Mouse (Mus musculus): ENCODE results near the gene Itpr2.

The Itpr2 gene

DNA sequence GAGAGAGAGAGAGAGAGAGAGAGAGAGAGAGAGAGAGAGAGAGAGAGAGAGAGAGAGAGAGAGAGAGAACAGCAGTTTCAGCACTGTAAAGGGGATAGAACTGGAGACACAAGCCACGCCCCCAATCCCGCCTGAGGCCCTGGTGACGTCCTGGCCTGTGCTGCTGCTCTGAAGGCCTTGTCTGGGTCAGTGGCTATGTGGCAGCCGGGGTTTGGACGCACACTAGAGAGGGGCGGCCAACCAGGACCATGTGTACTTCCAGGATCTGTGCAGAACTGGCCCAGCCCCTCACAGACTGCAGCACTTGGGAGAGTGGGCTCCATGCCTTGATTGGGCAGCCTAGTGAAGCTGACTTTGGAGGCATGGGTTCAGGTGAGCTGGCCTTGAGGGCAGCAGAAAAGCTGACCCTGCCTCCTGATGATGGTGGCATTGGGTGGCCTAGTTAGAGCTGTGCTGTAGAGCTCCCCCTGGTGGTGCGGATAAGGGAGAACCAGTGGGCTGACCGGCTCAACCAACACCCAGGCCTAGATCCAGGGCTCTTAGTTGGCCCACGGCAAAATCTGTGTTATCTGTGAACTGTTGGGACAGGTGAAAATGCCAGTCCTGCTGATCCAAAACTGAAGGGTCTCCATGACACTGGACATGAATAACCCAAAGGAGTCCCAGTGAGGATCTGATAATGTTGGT, 72.2 kb downstream of the Itpr2 start:
- no peak for ATAC-seq (ENCODE audit: insufficient number of reproducible peaks, low FRiP score, low TSS enrichment)

DNA sequence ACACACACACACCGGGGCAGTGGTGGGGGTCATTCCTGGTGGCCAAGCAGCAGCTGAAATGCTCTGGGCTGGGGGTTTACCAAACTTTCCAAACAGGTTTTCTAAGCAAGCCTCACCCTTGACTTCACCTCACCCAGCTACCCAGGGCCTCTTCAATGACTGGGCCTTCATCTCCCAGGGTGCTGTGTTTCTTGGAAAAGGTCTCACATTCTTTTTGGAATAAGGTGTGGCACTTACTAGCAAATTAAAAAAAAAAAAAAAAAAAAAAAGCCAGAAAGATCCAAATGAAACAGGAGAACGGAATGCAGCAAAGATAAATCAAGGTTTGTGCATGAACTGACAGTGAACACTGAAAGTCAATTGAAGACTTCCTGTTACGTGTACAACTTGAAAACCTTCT, 77.2 kb downstream of the Itpr2 start:
- ATAC-seq (ENCODE audit: insufficient number of reproducible peaks, low FRiP score, low TSS enrichment), result no peak

DNA sequence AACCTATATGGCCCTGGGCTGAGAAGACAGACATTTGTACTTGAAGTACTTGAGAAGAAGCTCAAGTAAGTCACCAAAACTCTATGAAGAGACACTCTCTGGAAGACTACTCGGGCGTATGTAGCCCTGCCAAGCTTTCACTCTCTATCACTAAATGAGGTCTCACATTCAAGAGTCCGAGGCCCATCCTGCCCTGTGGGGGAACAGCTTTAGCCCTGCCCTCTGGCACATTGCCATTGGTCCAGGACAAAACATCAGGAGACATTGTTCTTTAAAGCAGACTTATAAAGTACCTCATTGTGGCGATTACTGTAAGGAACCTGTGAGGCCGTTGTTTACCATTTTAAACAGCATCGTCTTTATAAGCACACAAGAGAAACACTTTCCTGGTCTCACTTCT, 77.7 kb downstream of the Itpr2 start:
- ATAC-seq (ENCODE audit: insufficient number of reproducible peaks, low FRiP score, low TSS enrichment), result no peak

DNA sequence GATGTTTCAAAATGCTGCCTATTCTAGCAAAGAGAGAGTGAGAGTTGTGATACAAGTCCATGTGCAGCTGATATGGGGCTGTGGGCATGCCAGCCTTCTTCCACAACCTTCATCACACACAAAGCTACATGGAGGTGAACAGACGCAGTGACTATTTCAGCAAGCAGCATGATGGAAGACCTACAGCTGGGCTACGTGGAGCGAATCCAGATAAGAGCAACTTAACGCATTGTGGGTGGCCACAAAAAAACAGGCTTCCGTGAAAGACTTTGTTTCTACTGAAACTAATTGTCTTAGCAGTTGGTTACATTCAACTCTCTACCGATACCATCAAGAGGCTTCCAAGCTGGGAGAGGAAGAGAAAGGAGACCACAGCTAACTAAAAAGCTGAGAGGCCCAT, 81.3 kb downstream of the Itpr2 start:
- ATAC-seq (ENCODE audit: insufficient number of reproducible peaks, low FRiP score, low TSS enrichment), result no peak

DNA sequence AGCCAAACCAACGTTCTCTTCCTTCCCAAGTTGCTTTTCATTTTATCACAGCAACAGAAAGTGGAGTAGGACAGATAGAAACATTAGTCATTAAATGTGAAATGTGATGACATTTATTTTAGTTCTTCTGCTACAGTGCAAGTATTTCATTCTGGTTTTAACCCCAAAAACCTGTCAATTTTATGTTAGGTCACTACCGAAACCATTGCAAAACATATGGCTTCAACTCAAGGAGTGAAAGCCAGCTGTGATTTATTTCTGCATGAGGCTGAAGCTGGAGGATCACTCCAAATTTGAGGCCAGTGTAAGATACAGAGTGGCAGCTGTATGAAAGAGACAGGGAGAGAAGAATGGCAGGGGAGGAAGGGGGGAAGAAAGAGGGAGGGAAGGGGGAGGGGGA, 85.6 kb downstream of the Itpr2 start:
- ATAC-seq (ENCODE audit: insufficient number of reproducible peaks, low FRiP score, low TSS enrichment), result no peak

DNA sequence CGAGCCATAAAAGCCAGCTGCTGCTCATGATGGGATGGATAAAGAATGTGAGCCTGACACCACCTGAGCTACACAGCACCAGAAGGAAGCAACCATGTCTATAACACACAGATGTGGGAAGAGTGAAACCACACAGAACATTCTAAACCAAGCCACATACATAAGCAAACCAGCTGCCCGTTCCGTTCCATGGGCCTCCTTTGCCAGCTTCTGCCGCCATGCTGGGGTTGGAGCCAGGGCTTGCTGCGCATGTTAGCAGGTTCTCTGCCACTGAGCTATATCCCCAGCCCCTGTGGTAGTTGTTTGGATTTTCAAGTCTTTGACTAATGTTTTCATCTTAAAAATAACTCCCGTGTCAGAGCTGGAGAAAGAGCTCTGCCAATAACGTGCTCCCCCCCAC, 87.9 kb downstream of the Itpr2 start:
- no peak for ATAC-seq (ENCODE audit: insufficient number of reproducible peaks, low FRiP score, low TSS enrichment)

DNA sequence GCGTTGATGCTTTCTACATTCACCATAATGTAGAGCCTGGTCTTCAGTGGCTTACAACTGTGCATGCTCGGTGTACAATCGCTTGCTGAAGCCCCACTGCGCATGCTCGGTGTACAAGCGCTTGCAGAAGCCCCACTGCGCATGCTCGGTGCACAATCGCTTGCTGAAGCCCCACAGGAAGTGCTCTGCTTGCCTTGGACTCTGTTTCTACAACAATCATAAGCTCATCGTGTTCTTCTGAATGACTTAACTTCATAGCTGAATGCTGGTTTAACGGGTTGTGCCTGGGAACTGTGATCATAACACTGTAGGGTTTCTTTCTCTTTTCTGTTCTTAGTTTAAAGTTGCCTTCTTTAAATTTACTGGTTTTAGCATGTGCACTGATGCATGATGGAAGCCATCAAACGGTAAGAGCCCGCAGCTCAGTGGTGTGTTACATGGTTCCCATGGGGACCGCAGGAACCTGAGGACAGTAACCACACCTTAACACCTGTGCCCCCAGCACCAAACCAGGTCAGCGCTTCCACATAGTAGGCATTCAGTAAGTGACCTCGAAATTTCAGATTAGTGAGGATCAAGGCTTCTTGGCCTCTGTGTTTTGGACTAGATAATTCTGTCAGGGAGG, 90.5 kb downstream of the Itpr2 start:
- no peak for ATAC-seq (ENCODE audit: insufficient number of reproducible peaks, low FRiP score, low TSS enrichment)

DNA sequence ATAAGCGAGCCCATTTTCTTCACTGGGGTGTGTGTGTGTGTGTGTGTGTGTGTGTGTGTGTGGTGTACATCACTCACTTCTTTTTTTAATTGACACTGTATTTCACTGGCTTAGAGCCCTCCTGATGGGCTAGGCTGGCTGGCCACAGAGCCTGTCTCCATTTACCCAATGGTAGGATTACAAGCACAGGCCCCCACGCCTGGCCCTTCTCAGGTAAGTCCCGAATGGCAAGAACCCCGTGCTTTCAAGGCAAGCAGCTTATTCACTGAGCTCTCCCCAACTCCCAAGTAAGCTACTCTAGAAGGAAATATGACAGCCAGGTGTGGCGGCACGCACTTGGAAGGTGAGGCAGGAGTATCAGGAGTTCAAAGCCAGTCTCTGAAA, 91.6 kb downstream of the Itpr2 start:
- ATAC-seq (ENCODE audit: insufficient number of reproducible peaks, low FRiP score, low TSS enrichment), result no peak

DNA sequence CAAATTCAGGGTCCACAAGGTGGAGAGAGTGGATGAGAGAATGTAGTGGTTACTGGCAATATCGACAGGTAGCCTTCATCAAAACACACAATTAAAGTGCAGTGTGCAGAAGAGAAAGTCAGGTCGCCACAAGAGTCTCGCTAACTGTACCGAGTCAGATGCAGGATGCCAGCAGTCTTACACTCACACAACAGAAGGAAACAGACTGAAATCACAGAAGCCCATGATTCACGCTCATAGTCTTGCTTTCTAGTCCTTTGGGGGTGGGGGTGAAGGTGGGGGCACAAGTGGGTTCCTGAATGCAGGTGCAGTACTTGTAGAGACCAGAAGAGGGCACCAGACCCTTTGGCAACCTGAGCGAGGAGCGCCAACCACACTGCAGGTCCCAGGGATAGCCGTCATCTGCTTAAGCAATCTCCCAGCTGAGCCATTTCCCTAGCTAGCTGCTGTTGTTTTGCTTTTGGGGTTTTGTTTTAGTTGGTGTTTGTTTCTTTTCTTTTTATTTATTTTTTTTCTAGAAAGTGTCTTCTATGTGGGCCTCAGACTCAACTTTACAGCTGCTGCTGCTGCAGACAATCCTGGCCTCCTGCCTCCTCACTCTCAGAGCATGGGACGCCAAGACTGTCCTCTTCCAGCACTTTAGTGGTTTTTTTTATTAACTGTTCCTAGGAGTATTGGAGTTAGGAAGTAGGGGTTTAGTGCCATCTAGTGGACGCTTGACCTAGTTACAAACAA, 92.2 kb downstream of the Itpr2 start:
- peak; percentile 65 for ATAC-seq (ENCODE audit: insufficient number of reproducible peaks, low FRiP score, low TSS enrichment)

DNA sequence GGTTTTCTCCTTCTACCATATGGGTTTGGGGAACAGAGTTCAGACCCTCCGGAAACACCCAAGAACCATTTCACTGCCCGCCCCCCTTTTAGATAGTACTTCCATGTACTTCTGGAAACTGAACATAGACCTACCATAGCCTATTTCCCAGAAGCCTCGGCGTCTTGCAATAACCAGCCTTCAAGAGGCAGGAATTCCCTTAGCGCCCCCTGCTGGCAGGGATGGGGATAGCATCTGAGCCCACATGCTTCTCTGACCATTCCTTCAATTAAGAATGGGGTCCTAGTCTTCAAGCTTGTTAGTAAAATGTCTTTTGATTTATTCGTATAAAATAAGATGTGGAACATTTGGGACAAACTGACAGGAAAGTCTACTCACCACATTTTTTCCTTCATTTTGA, 96.6 kb downstream of the Itpr2 start:
- ATAC-seq (ENCODE audit: insufficient number of reproducible peaks, low FRiP score, low TSS enrichment), result no peak

DNA sequence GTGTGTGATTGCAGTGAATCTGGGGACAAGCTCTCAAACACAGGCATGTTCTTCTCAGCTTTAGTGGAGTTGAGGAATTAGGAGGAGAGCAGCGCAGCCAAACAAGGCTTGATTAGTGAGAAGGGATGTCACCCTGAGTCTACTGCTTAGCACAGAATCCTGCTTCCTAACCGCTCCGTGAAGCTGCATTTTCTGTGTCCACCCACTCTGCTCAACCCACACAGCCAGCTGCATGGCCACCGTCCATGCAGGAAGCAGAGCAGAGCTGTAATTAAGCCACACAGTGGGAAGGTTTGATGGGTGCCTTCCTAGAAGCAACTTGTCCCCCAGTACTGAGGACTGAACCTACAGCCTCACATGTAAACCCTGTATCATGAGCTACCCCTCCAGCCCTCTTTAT, 97.1 kb downstream of the Itpr2 start:
- no peak for ATAC-seq (ENCODE audit: insufficient number of reproducible peaks, low FRiP score, low TSS enrichment)

DNA sequence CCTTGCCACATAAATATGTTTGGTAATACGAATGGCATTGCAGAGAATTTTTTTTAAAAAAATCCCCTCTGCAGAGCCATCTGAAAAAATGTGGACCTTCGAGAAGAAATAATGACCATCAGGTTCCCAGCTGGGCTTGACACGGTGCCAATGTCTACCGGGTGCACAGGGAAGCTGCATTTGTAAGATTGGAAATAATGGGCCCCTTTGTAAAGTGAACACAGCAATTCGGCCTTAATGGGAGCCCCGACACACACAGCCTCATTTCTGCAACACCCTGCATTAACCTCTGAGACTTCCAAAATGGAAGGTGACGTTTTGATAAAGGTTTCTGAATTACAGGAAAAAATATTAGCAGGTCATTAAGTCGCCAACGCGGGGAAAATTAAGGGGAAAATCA, 97.9 kb downstream of the Itpr2 start:
- ATAC-seq (ENCODE audit: insufficient number of reproducible peaks, low FRiP score, low TSS enrichment), result no peak

DNA sequence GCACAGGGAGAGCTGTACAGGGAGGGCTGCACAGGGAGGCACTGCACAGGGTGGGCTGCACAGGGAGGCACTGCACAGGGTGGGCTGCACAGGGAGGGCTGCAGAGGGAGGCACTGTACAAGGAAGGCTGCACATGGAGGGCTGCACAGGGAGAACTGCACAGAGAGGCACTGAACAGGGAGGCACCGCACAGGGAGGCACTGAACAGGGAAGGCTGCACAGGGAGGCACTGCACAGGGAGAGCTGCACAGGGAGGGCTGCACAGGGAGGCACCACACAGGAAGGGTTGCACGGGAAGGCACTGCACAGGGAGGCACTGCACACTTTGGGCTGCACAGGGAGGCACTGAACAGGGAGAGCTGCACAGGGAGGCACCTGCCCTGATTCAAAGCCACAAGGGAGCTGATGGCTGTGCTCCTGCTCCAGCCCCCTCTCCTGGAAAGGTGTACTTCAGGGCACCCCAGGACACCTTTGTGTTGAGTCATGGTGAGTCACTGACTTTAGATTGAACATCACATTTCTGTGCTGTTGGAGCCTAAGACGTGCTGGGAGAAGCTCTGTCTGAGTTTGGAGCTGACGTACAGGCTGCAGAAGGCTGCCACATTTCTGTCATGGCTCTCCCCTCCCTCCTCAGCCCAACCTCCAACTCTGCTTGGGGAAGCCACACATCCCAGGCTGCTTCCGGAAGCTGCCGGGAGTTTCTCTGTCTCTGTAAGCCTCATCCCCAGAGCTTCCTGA, 98.9 kb downstream of the Itpr2 start:
- ATAC-seq (ENCODE audit: insufficient number of reproducible peaks, low FRiP score, low TSS enrichment), result no peak

DNA sequence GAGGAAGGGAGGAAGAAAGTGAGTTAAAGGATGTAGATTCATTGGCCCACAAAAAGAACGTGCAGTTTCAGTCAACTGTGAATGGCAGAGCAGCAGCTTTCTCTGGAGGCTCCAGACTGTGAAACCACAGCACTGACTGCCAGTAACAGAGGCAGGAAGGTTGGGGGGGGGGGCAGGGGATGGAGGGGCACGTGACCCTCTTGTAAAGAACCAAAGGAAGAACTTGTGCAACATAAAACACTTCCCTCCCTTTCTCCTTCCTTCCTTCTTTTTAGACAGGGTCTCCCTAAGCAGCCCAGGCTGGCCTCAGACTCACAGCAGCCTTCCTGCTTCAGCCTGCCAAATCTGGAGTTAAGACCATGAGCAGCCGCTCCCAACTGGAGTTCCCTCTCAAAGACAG, 104.2 kb downstream of the Itpr2 start:
- ATAC-seq (ENCODE audit: insufficient number of reproducible peaks, low FRiP score, low TSS enrichment), result no peak

DNA sequence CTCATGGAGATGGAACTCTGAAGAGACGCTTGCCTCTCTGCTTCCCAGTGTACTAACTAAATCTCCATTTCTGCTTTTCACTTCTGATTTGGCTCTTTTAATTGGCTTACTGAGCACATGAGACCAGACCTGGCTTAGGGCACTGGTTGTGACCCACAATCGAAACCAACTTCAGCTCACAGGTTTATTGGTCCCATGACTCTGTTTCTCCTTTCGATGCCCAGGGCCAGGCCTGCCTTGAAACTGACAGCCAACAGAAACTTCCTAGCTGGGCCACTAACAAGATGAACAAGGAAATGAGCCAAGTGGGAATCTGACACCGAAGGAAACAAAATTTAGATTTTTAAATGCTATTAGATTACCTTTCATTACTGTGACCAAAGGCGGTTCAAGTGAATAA, 105.8 kb downstream of the Itpr2 start:
- ATAC-seq (ENCODE audit: insufficient number of reproducible peaks, low FRiP score, low TSS enrichment), result no peak

DNA sequence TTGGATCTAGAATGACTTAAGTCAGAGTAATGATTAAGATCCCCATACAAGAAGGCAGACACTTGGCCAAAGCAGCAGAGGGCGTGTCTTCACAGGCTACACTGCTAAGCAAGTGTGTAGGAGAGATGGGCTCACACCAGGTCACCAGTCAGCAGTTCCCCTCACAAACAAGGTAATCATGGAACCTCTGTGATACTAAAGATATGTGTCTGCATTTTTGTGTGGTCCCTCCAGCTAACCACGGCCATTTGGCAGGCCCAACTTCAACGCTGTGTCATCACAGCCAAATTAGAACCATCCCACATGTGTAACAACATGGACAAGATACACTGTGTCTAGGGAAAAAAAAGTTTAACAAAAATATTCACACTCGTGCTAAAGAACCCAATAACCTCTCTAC, 106.4 kb downstream of the Itpr2 start:
- ATAC-seq (ENCODE audit: insufficient number of reproducible peaks, low FRiP score, low TSS enrichment), result no peak

DNA sequence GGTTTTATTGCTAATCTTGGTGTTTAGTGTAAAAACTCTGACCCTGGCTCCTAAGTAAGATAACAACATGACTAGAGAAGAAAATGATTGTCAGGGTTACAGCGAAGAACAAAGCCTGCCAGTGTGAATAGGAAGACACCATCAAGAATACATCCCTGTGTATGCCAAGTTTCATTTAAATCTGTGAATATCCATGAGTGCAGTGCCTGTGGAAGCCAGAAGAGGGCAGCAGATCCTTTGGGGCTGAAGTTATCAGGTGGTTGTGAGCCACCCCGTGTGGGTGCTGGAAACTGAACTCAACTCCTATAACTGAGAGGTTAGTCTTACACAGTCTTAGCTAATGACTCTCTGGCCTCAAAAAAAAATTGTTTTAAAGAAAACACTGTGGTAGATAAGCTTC, 109.8 kb downstream of the Itpr2 start:
- no peak for ATAC-seq (ENCODE audit: insufficient number of reproducible peaks, low FRiP score, low TSS enrichment)

DNA sequence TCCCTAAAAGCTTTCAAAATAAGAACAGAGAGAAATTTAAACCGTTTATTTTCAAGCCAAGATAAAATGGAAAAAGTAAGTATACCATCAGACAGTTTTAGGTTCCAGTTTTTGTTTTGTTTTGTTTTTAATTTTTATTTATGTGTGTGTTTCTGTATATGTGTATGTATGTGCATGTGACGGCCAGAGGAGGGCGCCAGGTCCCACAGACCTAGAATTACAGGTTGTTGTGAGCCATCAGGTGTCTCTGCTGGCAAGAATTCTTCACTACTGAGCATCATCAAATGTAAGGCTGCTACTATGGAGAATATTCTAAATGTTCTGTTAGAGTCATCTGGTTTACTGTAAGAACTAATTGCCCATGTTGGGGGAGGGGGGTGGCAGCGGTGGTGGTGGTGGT, 111.9 kb downstream of the Itpr2 start:
- ATAC-seq (ENCODE audit: insufficient number of reproducible peaks, low FRiP score, low TSS enrichment), result no peak

DNA sequence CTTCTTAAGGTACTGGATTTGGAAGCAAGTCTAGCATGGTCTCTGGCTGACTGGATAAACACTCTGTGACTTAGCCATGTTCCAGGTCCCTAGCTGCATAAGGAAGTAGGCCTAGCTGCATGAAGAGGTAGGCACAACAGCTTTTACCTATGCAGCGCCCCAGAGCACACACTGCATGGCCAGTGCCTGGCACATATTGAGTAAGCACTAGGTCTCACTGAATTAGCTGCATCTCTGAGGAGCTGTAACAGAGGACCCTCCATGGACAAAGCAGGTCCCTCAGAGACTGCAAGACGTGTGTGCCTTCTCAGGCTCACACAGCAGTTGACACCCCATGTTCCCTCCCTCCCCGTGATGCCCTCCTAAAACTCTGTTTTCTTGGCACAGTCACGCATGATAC, 114.0 kb downstream of the Itpr2 start:
- ATAC-seq (ENCODE audit: insufficient number of reproducible peaks, low FRiP score, low TSS enrichment), result no peak

DNA sequence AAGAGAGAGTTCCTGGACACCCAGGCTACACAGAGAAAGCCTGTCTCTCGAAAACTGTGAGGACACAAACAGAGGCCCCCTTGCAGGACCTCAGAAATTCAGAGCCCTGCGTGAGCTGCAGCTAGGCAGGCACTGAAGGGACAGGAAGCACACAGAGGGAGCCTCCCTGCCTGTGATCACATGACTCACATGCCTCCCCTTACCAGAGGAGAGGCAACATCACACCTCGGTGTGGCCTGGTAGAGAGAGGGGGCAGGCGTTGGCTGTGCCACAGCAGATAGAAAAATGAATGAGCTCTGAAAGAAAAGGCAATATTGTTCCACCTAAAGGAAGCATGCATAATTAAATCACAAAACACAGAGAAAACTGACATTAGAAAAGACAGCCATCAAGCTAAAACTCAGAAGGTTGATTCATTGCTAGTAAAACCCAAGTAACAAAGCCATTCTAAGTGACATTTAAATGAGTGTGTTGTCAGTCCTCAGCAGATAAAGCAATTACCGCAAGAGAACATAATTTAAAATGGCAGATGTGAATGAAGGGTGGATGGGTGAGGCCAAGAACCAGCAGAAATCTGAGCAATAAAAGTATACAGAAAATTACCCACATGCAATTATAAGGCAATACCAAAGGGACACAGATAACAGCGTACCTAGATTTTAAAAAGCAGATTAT, 114.8 kb downstream of the Itpr2 start:
- ATAC-seq (ENCODE audit: insufficient number of reproducible peaks, low FRiP score, low TSS enrichment), result no peak

DNA sequence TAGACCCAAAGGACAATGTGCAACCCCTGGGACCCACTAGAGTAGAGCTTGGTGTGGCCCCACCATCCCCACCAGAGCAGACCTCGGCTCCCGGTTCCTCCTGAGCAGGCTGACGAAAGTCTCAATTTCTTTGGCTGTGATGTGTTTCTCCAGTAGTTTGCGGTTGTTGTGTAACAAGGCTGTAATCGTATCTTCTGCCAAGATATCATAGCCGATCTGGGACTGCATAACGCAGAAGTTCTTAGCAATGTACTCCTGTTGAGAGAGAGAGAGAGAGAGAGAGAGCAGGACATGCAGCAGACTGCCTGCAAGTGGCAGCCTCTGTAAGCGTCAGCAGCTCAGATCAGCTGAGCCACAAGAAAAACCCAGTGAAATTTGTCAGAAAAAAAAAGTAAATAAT, 122.8 kb downstream of the Itpr2 start:
- no peak for ATAC-seq (ENCODE audit: insufficient number of reproducible peaks, low FRiP score, low TSS enrichment)
